In genomic region chr2:134549770-134550169, GRCm38 (mm10) we compare ENCODE assay signal across 10 mouse cellular contexts. TPM values are rescaled to one million over a fixed set of nuclear protein-coding genes. Genes with fewer than 3 reads are reported as not detected.
A peak's percentile ranks its signal among the peaks of the same experiment; 100 is the strongest.
DNase-seq lines count a peak whose midpoint lies in the region; ATAC-seq and TF ChIP-seq lines count a peak whose summit lies in the region.
"Had no signal": no experiment of that assay in that cellular context is flagged by ENCODE, and none has a peak within 500 bp of the region (broad histone marks: within the 10 kb centered on the region; RNA-seq: fewer than 3 reads in every experiment).

No protein-coding gene starts in this region.

- no peak for TF ChIP-seq POLR2A in limb, embryonic 14.5 days (IDR thresholded peaks at IDR 0.05; ENCODE audit: borderline replicate concordance, extremely low read depth, insufficient read depth, insufficient read length)

- no peak overlapping the region for H3K4me3 ChIP-seq in hindbrain, embryonic 15.5 days
- H3K4me3 ChIP-seq in limb, embryonic 14.5 days (replicated peaks; ENCODE audit: low read length), result no peak overlapping the region
- H3K4me3 ChIP-seq: limb, embryonic 13.5 days had no signal

- no peak for ATAC-seq in cerebellum, adult (ENCODE audit: insufficient number of reproducible peaks, low FRiP score, low TSS enrichment)
- peak; percentile 48; the same call in 1 of the 2 replicates for ATAC-seq in hindbrain, embryonic 15.5 days (ENCODE audit: low FRiP score, low read depth)
- ATAC-seq in limb, embryonic 14.5 days (ENCODE audit: low FRiP score, low read depth), result no peak

- WGBS in hindbrain, embryonic 15.5 days, result 27% methylated on average over 4 of the region's 4 CpGs
- WGBS in limb, embryonic 14.5 days, result 24% methylated on average over 4 of the region's 4 CpGs

- H3K27ac ChIP-seq in hindbrain, embryonic 15.5 days (replicated peaks), result no peak overlapping the region
- H3K27ac ChIP-seq in limb, embryonic 14.5 days (replicated peaks; ENCODE audit: low read depth, low read length), result no peak overlapping the region
- H3K27ac ChIP-seq: limb, embryonic 13.5 days had no signal

- H3K9me3 ChIP-seq in hindbrain, embryonic 15.5 days, result no peaks in the 10 kb centered on the region
- H3K9me3 ChIP-seq in limb, embryonic 14.5 days (ENCODE audit: control insufficient read depth, low read length), result no peaks in the 10 kb centered on the region
- H3K9me3 ChIP-seq: limb, embryonic 13.5 days had no signal

- H3K4me1 ChIP-seq in hindbrain, embryonic 15.5 days (replicated peaks), result no peaks in the 10 kb centered on the region
- no peaks in the 10 kb centered on the region for H3K4me1 ChIP-seq in limb, embryonic 14.5 days (ENCODE audit: control insufficient read depth, insufficient read depth, low read length)

- no peaks in the 10 kb centered on the region for H3K36me3 ChIP-seq in hindbrain, embryonic 15.5 days
- H3K36me3 ChIP-seq in limb, embryonic 14.5 days (ENCODE audit: control insufficient read depth, insufficient read depth, low read length), result no peaks in the 10 kb centered on the region
- H3K36me3 ChIP-seq: limb, embryonic 13.5 days had no signal

- DNase-seq in cerebellum, adult 11 months, result peak; percentile 28
- peak; percentile 24 to 26 for DNase-seq in urinary bladder, adult 18-20 months (ENCODE audit: low spot score in 2 of 2)
- DNase-seq in urinary bladder, adult 2 months (ENCODE audit: low spot score), result no peak
- DNase-seq in embryo, embryonic 10 days (ENCODE audit: low spot score), result peak; percentile 73
- DNase-seq in limb, embryonic 14.5 days (ENCODE audit: low spot score), result peak; percentile 45
- DNase-seq in right cerebral cortex, postnatal 14 days, result peak; percentile 69

- H3K27me3 ChIP-seq in hindbrain, embryonic 15.5 days, result no peaks in the 10 kb centered on the region
- H3K27me3 ChIP-seq in limb, embryonic 14.5 days (ENCODE audit: control insufficient read depth, insufficient read depth, low read length), result no peaks in the 10 kb centered on the region
- H3K27me3 ChIP-seq: limb, embryonic 13.5 days had no signal

- H3K9ac ChIP-seq in hindbrain, embryonic 15.5 days, result no peak overlapping the region
- H3K9ac ChIP-seq in limb, embryonic 14.5 days (ENCODE audit: low read depth, low read length, severe bottlenecking), result no peak overlapping the region
- H3K9ac ChIP-seq: limb, embryonic 13.5 days had no signal

- no peak overlapping the region for H3K4me2 ChIP-seq in hindbrain, embryonic 15.5 days
- no peak overlapping the region for H3K4me2 ChIP-seq in limb, embryonic 14.5 days (replicated peaks; ENCODE audit: low read depth, low read length, severe bottlenecking)
- H3K4me2 ChIP-seq: limb, embryonic 13.5 days had no signal

RNA-seq across cellular contexts. Expression of gene Hao1, which starts 4.4 kb away (rescaled TPM):
- not detected in 2 replicates for polyA plus RNA-seq in urinary bladder, adult 2 months (2012; rRNA removed)
- 0.06 and 0.08 TPM in 2 replicates for polyA plus RNA-seq in hindbrain, embryonic 15.5 days (2015; fragmentation: Nextera tagmentation; extraction: Ambion mirVana)
- 0.03 TPM in 1 of 2 replicates, not detected in the other for polyA plus RNA-seq in limb, embryonic 14.5 days (2012; rRNA removed)
- polyA plus RNA-seq in limb, embryonic 14.5 days (2014; fragmentation: Nextera tagmentation; extraction: Ambion mirVana), result 0.08 TPM in 1 of 2 replicates, not detected in the other
- polyA plus RNA-seq: stomach, embryonic 14.5 days had no signal
